Mouse (Mus musculus): Measurements from ENCODE around the gene Ptpn9. TPM values are rescaled to one million over a fixed set of nuclear protein-coding genes. Genes with fewer than 3 reads are reported as not detected.

The Ptpn9 gene
- polyA plus RNA-seq, 2 experiments: 2.7 to 3.1 TPM

GRCm38 (mm10) chr9:56950414-56951400 is 44.0 kb upstream of the Ptpn9 start, which contains the start of gene Snupn:
Gene Snupn (plus strand): TSS chr9:56950878.
- H3K27ac ChIP-seq: peak within 1 kb of the TSS; percentile 89
- DNase-seq (ENCODE audit: low read depth in 3 of 3, low spot score in 3 of 3): peak; percentile 97 to 98 (median 97)
- H3K4me2 ChIP-seq (ENCODE audit: low read depth): peak within 1 kb of the TSS; percentile 85
- H3K9ac ChIP-seq (replicated peaks): peak within 1 kb of the TSS; percentile 91
- under 1% methylated on average over 50 of the region's 50 CpGs for WGBS (ENCODE audit: insufficient replicate concordance)
- no peak for TF ChIP-seq EP300 (IDR thresholded peaks at IDR 0.05; ENCODE audit: low read depth)
- TF ChIP-seq CTCF (IDR thresholded peaks at IDR 0.05; ENCODE audit: low read depth): no peak
- H3K9me3 ChIP-seq (ENCODE audit: control insufficient read depth, low read length): no peaks in the 10 kb centered on the region
- peak within 1 kb of the TSS; percentile 83 to 89 for H3K4me3 ChIP-seq (ENCODE audit: insufficient read depth in 1 of 2, low read depth in 2 of 2, low read length in 2 of 2)
- H3K36me3 ChIP-seq (replicated peaks; ENCODE audit: control insufficient read depth, insufficient read depth, low read depth): no peaks in the 10 kb centered on the region
- H3K27me3 ChIP-seq (ENCODE audit: control insufficient read depth, insufficient read depth, low read length): no peaks in the 10 kb centered on the region
- peak; percentile 100 for ATAC-seq (ENCODE audit: insufficient read depth)
- peaks cover 8 to 11% of the 10 kb centered on the region in 2 experiments for H3K4me1 ChIP-seq (replicated peaks; ENCODE audit: control insufficient read depth in 2 of 2, insufficient read depth in 2 of 2, low read length in 1 of 2)

GRCm38 (mm10) chr9:56953562-56953961 is 41.2 kb upstream of the Ptpn9 start:
- WGBS (ENCODE audit: insufficient replicate concordance): 69% methylated on average over 1 of the region's 1 CpGs
- TF ChIP-seq EP300 (IDR thresholded peaks at IDR 0.05; ENCODE audit: low read depth) (no peak), CTCF (IDR thresholded peaks at IDR 0.05; ENCODE audit: low read depth) (no peak)

GRCm38 (mm10) chr9:56956966-56957675 is 37.6 kb upstream of the Ptpn9 start:
- 63% methylated on average over 7 of the region's 7 CpGs for WGBS (ENCODE audit: insufficient replicate concordance)
- no peak overlapping the region for H3K4me2 ChIP-seq (ENCODE audit: low read depth)
- no peaks in the 10 kb centered on the region for H3K27me3 ChIP-seq (ENCODE audit: control insufficient read depth, insufficient read depth, low read length)
- TF ChIP-seq CTCF (IDR thresholded peaks at IDR 0.05; ENCODE audit: low read depth) (no peak), EP300 (IDR thresholded peaks at IDR 0.05; ENCODE audit: low read depth) (no peak)
- H3K9ac ChIP-seq (replicated peaks): no peak overlapping the region
- H3K36me3 ChIP-seq (replicated peaks; ENCODE audit: control insufficient read depth, insufficient read depth, low read depth): no peaks in the 10 kb centered on the region
- H3K4me3 ChIP-seq (ENCODE audit: insufficient read depth in 1 of 2, low read depth in 2 of 2, low read length in 2 of 2): no peak overlapping the region
- peaks cover 0 to 1% of the 10 kb centered on the region in 2 experiments; a peak in 1 of 4 replicates for H3K4me1 ChIP-seq (replicated peaks; ENCODE audit: control insufficient read depth in 2 of 2, insufficient read depth in 2 of 2, low read length in 1 of 2)
- no peaks in the 10 kb centered on the region for H3K9me3 ChIP-seq (ENCODE audit: control insufficient read depth, low read length)
- ATAC-seq (ENCODE audit: insufficient read depth) (no peak), DNase-seq (ENCODE audit: low read depth in 3 of 3, low spot score in 3 of 3) (no peak)
- H3K27ac ChIP-seq: no peak overlapping the region

More at GRCm38 (mm10) chr9:56953562-56953961, 41.2 kb upstream of the Ptpn9 start:
- DNase-seq (ENCODE audit: low read depth in 3 of 3, low spot score in 3 of 3) (no peak), ATAC-seq (ENCODE audit: insufficient read depth) (no peak)
- H3K4me1 ChIP-seq (replicated peaks; ENCODE audit: control insufficient read depth in 2 of 2, insufficient read depth in 2 of 2, low read length in 1 of 2): peaks cover 8 to 11% of the 10 kb centered on the region in 2 experiments
- H3K4me3 ChIP-seq (ENCODE audit: insufficient read depth in 1 of 2, low read depth in 2 of 2, low read length in 2 of 2): no peak overlapping the region
- H3K9ac ChIP-seq (replicated peaks): no peak overlapping the region
- no peak overlapping the region for H3K4me2 ChIP-seq (ENCODE audit: low read depth)
- no peak overlapping the region for H3K27ac ChIP-seq
- no peaks in the 10 kb centered on the region for H3K9me3 ChIP-seq (ENCODE audit: control insufficient read depth, low read length)
- no peaks in the 10 kb centered on the region for H3K36me3 ChIP-seq (replicated peaks; ENCODE audit: control insufficient read depth, insufficient read depth, low read depth)
- H3K27me3 ChIP-seq (ENCODE audit: control insufficient read depth, insufficient read depth, low read length): no peaks in the 10 kb centered on the region

GRCm38 (mm10) chr9:56958689-56959088 is 36.0 kb upstream of the Ptpn9 start:
- DNase-seq (ENCODE audit: low read depth in 3 of 3, low spot score in 3 of 3) (no peak), ATAC-seq (ENCODE audit: insufficient read depth) (no peak)
- no peak for TF ChIP-seq CTCF (IDR thresholded peaks at IDR 0.05; ENCODE audit: low read depth)
- no peak for TF ChIP-seq EP300 (IDR thresholded peaks at IDR 0.05; ENCODE audit: low read depth)
- H3K36me3 ChIP-seq (replicated peaks; ENCODE audit: control insufficient read depth, insufficient read depth, low read depth): no peaks in the 10 kb centered on the region
- no peak overlapping the region for H3K9ac ChIP-seq (replicated peaks)
- no peaks in the 10 kb centered on the region for H3K27me3 ChIP-seq (ENCODE audit: control insufficient read depth, insufficient read depth, low read length)
- no peaks in the 10 kb centered on the region for H3K9me3 ChIP-seq (ENCODE audit: control insufficient read depth, low read length)
- 68% methylated on average over 2 of the region's 2 CpGs for WGBS (ENCODE audit: insufficient replicate concordance)
- H3K27ac ChIP-seq: no peak overlapping the region
- H3K4me1 ChIP-seq (replicated peaks; ENCODE audit: control insufficient read depth in 2 of 2, insufficient read depth in 2 of 2, low read length in 1 of 2): no peaks in the 10 kb centered on the region
- no peak overlapping the region for H3K4me3 ChIP-seq (ENCODE audit: insufficient read depth in 1 of 2, low read depth in 2 of 2, low read length in 2 of 2)
- no peak overlapping the region for H3K4me2 ChIP-seq (ENCODE audit: low read depth)

GRCm38 (mm10) chr9:56961591-56961990 is 33.1 kb upstream of the Ptpn9 start:
- H3K4me1 ChIP-seq (replicated peaks; ENCODE audit: control insufficient read depth in 2 of 2, insufficient read depth in 2 of 2, low read length in 1 of 2): no peaks in the 10 kb centered on the region
- H3K36me3 ChIP-seq (replicated peaks; ENCODE audit: control insufficient read depth, insufficient read depth, low read depth): no peaks in the 10 kb centered on the region
- TF ChIP-seq EP300 (IDR thresholded peaks at IDR 0.05; ENCODE audit: low read depth) (no peak), CTCF (IDR thresholded peaks at IDR 0.05; ENCODE audit: low read depth) (peak; percentile 42)
- 85% methylated on average over 3 of the region's 3 CpGs for WGBS (ENCODE audit: insufficient replicate concordance)
- no peak overlapping the region for H3K4me3 ChIP-seq (ENCODE audit: insufficient read depth in 1 of 2, low read depth in 2 of 2, low read length in 2 of 2)
- DNase-seq (ENCODE audit: low read depth in 3 of 3, low spot score in 3 of 3): no peak
- no peak overlapping the region for H3K9ac ChIP-seq (replicated peaks)
- H3K27me3 ChIP-seq (ENCODE audit: control insufficient read depth, insufficient read depth, low read length): no peaks in the 10 kb centered on the region
- H3K4me2 ChIP-seq (ENCODE audit: low read depth): no peak overlapping the region
- H3K27ac ChIP-seq: no peak overlapping the region
- H3K9me3 ChIP-seq (ENCODE audit: control insufficient read depth, low read length): no peaks in the 10 kb centered on the region
- no peak for ATAC-seq (ENCODE audit: insufficient read depth)
